Mouse (Mus musculus): ENCODE results near the gene Adamtsl5. TPM values are rescaled to one million over a fixed set of nuclear protein-coding genes. Genes with fewer than 3 reads are reported as not detected.

Adamtsl5 gene
- total RNA-seq, 1 experiment from 2014 or later, result 10.4 TPM

DNA sequence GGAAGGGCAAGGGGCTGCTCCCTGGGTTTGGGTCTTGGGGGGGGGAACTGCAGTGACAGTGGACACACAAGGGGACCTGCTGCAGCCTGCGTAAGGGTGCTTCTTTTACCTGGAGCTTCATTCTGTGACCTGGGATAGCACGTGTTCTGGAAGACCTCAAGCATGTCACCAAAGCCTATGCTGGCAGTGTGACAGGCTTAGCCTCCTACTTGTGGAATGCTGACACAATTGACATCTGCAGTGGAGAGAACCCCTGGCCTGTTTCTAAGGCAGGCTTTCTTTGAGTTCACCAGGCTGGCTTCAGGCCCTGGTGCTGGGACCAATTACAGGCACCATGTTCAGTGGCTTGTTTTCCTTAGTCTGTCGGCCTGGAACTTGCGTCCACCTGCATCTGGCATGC, 53.9 kb downstream of the Adamtsl5 start:
- no peak for DNase-seq

DNA sequence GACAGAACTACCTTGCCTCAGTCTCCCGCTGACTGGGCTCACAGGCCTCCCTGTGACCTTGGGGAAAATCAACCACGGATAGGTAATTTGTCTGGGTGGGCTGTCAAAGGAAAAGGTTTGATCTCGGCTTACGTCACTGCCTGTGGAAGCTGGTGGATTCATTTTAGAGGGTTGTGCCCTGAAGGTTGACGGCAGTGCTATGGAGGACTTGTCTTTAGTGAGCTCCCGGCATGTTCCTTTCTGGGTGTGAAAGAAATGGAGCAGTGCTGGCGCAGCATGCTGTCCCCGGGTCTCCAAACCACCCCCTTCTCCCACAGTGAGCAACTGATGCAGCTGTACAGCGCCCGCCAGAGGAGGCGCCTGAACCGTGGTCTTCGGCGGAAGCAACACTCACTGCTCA, 54.9 kb downstream of the Adamtsl5 start:
- DNase-seq, result no peak

DNA sequence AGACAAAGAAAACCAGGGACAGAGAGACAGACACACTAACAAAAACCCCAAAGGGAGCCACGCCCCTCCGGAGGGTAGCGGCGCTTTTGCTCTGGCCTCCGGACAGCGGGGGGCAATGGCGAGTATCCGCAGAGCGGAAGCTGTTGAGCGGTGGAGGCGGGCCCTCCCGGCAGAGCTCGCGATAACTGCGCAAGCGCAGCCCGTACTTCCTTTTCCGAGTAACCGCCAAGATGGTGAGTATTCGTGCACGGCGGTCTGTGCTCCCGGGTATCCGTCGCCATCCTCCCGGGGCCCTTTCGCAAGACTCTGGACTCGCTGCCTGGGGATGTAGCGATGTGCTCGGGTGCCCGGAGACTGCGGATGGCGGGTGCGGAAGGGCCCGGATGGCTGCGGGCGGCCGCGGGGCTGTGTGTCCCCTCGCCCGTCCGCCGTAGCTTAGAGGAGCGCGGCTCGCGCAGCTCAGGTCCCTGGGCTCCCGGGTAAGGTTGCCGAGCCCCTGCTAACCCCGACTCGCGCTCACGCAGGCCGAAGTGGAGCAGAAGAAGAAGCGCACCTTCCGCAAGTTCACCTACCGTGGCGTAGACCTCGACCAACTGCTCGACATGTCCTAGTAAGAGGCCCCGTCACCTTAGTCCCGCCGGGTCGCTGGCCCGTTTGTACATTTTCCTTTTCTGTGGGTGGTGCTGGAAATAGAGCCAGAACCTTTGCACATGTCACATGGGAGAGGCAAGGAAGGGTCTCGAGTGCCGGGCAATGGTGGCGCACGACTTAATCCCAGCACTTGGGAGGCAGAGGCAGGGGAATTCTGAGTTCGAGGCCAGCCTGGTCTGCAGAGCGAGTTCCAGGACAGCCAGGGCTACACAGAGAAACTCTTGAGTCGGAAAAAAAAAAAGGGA, 55.7 kb downstream of the Adamtsl5 start, which contains the start of gene Rps15:
Gene Rps15, plus strand, starts transcription at position 203 of the 896 bp plus-strand sequence.
- peak; percentile 95 for DNase-seq

Small RNA genes lying within 50 kb of the gene (microRNA-seq; reads per million reads assigned to microRNA genes)
- gene Gm22721, result 0 reads per million in 2 experiments

Other genes with a start within 250 kb of the Adamtsl5 start
- gene Sbno2, start 242.8 kb downstream of the Adamtsl5 start, total RNA-seq (2021), result 66.1 and 73.2 TPM in 2 replicates
- 154 TPM in 2 replicates for gene Stk11, start 232.6 kb downstream of the Adamtsl5 start, total RNA-seq (2021)
- 460 and 592 TPM in 2 replicates for gene Atp5d, start 209.8 kb downstream of the Adamtsl5 start, total RNA-seq (2021)
- 45.4 and 67.9 TPM in 2 replicates for gene Cbarp, start 207.6 kb downstream of the Adamtsl5 start, total RNA-seq (2021)
- 74.1 and 97.4 TPM in 2 replicates for gene Midn, start 200.1 kb downstream of the Adamtsl5 start, total RNA-seq (2021)
- gene Cirbp, start 182.4 kb downstream of the Adamtsl5 start, total RNA-seq (2021), result 49.9 and 142 TPM in 2 replicates
- 15.6 and 16.7 TPM in 2 replicates for gene 1600002K03Rik, start 175.5 kb downstream of the Adamtsl5 start, total RNA-seq (2021)
- gene Efna2, start 168.9 kb downstream of the Adamtsl5 start, total RNA-seq (2021), result 2.7 and 5.2 TPM in 2 replicates
- 23.4 and 37.9 TPM in 2 replicates for gene Mum1, start 122.0 kb downstream of the Adamtsl5 start, total RNA-seq (2021)
- gene Ndufs7, start 99.3 kb downstream of the Adamtsl5 start, total RNA-seq (2021), result 238 and 243 TPM in 2 replicates
- 326 and 398 TPM in 2 replicates for gene Gamt, start 87.4 kb downstream of the Adamtsl5 start, total RNA-seq (2021)
- 111 and 117 TPM in 2 replicates for gene Dazap1, start 86.9 kb downstream of the Adamtsl5 start, total RNA-seq (2021)
- gene Rps15, start 56.0 kb downstream of the Adamtsl5 start, total RNA-seq (2021), result 1,145 and 1,195 TPM in 2 replicates
- 1.4 and 3.2 TPM in 2 replicates for gene Apc2, start 52.4 kb downstream of the Adamtsl5 start, total RNA-seq (2021)
- gene 2310011J03Rik, start 27.9 kb downstream of the Adamtsl5 start, total RNA-seq (2021), result 31.7 and 33.5 TPM in 2 replicates
- 3.0 and 4.3 TPM in 2 replicates for gene Pcsk4, start 18.9 kb downstream of the Adamtsl5 start, total RNA-seq (2021)
- 8.0 and 12.8 TPM in 2 replicates for gene Reep6, start 18.5 kb downstream of the Adamtsl5 start, total RNA-seq (2021)
- 0.15 TPM in 1 of 2 replicates, not detected in the other for gene Plk5, start 8.0 kb upstream of the Adamtsl5 start, total RNA-seq (2021)
- 18.3 and 21.7 TPM in 2 replicates for gene Mex3d, start 39.2 kb upstream of the Adamtsl5 start, total RNA-seq (2021)
- 127 and 139 TPM in 2 replicates for gene Mbd3, start 51.1 kb upstream of the Adamtsl5 start, total RNA-seq (2021)
- 728 and 779 TPM in 2 replicates for gene Uqcr11, start 58.4 kb upstream of the Adamtsl5 start, total RNA-seq (2021)
- 63.1 and 84.1 TPM in 2 replicates for gene Tcf3, start 85.2 kb upstream of the Adamtsl5 start, total RNA-seq (2021)
- not detected in 2 replicates for gene Onecut3, start 146.4 kb upstream of the Adamtsl5 start, total RNA-seq (2021)
- 0.29 and 0.64 TPM in 2 replicates for gene Atp8b3, start 190.7 kb upstream of the Adamtsl5 start, total RNA-seq (2021)
- gene Rexo1, start 213.1 kb upstream of the Adamtsl5 start, total RNA-seq (2021), result 57.4 and 63.5 TPM in 2 replicates
- gene Klf16, start 228.9 kb upstream of the Adamtsl5 start, total RNA-seq (2021), result 9.6 and 14.8 TPM in 2 replicates
- gene Abhd17a, start 241.9 kb upstream of the Adamtsl5 start, total RNA-seq (2021), result 87.8 and 100 TPM in 2 replicates